Mouse (Mus musculus) embryonic facial prominence, embryonic 15.5 days (tissue): ENCODE measurements at regions not wholly inside any gene's neighbourhood (a gene's known extent, or its start where the extent isn't known, plus 50 kb on each side); places are given as distances from the start of the nearest gene placed in this dataset.

Experiments
- ATAC-seq: fragments of 200-750 bp; cut with Nextera tagmentation; 2 replicates; pipeline ENCODE4 v1.8.0; 2017; ENCODE audit warnings: low read depth, moderate TSS enrichment; ENCODE audit not compliant: insufficient number of reproducible peaks, low FRiP score, low TSS enrichment
- H3K27ac ChIP-seq: fragments of 300-500 bp; sonication (generic); replicated peaks from 2 replicates; pipeline ENCODE4 v1.5.1; 2015; ENCODE audit warnings: mild to moderate bottlenecking, inconsistent platforms
- H3K27me3 ChIP-seq: fragments of 300-500 bp; sonication (generic); 2 replicates; pipeline ENCODE4 v1.6.1; 2015; ENCODE audit warnings: inconsistent platforms
- H3K36me3 ChIP-seq: fragments of 300-500 bp; sonication (generic); 2 replicates; pipeline ENCODE4 v1.6.1; 2015; ENCODE audit warnings: mild to moderate bottlenecking, inconsistent platforms
- H3K4me1 ChIP-seq: fragments of 300-500 bp; sonication (generic); 2 replicates; pipeline ENCODE4 v1.6.1; 2015; ENCODE audit warnings: inconsistent platforms
- H3K4me2 ChIP-seq: fragments of 300-500 bp; sonication (generic); replicated peaks from 2 replicates; pipeline ENCODE4 v1.6.1; 2015; ENCODE audit warnings: mild to moderate bottlenecking, inconsistent platforms
- H3K4me3 ChIP-seq: fragments of 300-500 bp; sonication (generic); replicated peaks from 2 replicates; pipeline ENCODE4 v1.5.1; 2015; ENCODE audit warnings: mild to moderate bottlenecking, inconsistent platforms
- H3K9ac ChIP-seq: fragments of 300-500 bp; sonication (generic); 2 replicates; pipeline ENCODE4 v1.6.1; 2015; ENCODE audit warnings: inconsistent platforms
- H3K9me3 ChIP-seq: fragments of 300-500 bp; sonication (generic); replicated peaks from 2 replicates; pipeline ENCODE4 v1.6.1; 2016; ENCODE audit warnings: inconsistent platforms
- WGBS: fragments of 180-500 bp; shearing (Covaris S2); methylation state at CpG from one replicate; pipeline ENCODE4 v1.1.7; 2015; 5-methylcytosine and 5-hydroxymethylcytosine counted together

DNA sequence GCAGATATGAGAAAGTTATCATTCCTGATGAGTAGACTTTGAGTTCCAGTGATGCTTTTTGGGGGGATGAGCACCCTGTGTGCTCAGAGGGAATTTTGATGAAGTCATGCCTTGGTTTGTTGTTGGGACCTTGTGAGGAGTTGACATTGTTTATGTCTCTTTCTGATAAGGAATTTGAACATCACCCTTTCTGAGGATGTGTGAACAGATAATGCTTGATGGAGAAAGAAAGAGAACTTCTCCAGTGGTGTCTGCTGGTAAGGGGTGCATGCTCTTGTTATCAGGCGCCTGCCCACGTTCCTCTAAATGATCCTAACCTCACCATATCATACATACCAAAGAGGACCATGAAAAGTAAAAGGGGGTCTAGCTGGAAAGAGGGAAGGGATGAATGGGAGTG lies 413.1 kb upstream of the Zfp462 start:
- Histone ChIP-seq H3K36me3 (no peaks in the 10 kb centered on the region), H3K4me2 (no peak overlapping the region), H3K27ac (no peak overlapping the region), H3K4me1 (peaks cover 13% of the 10 kb centered on the region), H3K4me3 (no peak overlapping the region), H3K9me3 (no peaks in the 10 kb centered on the region), H3K9ac (no peak overlapping the region), H3K27me3 (no peaks in the 10 kb centered on the region)
- 98% methylated on average over 2 of the region's 2 CpGs for WGBS
- no peak for ATAC-seq

DNA sequence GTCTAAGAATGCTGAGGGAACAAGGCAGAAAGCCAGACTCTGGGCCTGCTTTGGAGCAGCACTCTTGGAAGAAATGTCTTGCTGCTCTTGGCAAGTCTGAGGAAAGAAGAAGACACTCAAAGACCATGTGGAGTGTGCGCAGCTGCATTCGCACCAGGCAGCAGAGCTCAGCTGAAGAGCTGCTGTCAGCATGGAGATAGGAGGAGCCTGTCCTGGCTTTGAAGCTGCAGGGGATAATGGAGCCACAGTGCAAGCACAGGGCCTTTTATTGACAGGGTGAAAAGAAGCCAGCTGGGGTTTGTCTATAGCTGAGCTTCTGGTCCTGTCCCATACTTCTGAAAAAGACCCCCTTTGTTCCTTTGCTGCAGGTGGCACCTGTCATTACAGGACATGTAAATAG lies 411.0 kb upstream of the Zfp462 start:
- Histone ChIP-seq H3K27ac (no peak overlapping the region), H3K9ac (no peak overlapping the region), H3K36me3 (no peaks in the 10 kb centered on the region), H3K27me3 (no peaks in the 10 kb centered on the region), H3K4me3 (no peak overlapping the region), H3K9me3 (no peaks in the 10 kb centered on the region), H3K4me1 (peaks cover 7% of the 10 kb centered on the region; the same call in 1 of the 2 replicates), H3K4me2 (no peak overlapping the region)
- no peak for ATAC-seq
- WGBS = 27% methylated on average over 2 of the region's 2 CpGs

DNA sequence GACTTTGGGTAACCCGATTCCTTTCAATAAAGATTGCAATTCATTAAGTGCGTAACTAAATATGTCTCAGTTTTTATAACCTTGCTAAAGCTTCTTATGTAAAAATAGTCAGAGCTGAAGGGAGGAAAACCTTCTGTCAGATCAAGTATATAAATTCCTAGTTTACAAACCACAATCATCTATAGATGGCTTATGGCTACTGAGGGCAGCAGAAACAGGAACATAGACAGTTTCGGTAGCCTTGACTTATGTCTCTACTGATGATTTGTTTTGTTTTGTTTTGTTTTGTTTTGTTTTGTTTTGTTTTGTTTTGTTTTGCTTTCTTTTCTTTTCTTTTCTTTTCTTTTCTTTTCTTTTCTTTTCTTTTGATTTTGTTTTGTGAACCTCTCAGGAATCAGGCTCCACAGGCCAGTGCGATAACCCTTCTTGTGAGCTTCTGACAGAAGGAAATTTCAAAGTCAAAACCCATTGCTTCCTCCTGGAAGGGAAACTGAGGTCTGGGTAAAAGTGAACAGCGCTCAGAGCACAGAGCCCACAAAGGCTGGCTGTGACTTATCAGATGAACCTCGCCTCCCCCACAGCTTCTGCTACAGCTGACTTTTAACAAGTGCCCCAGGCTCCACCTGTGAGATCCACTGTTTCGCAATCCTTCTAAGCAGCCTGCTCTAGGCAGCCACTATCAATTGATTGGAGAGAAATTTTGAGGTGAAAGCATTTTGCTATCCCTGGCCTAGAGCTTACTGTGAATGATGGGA lies 391.8 kb upstream of the Zfp462 start:
- 81% methylated on average over 7 of the region's 7 CpGs for WGBS
- H3K9ac ChIP-seq = no peak overlapping the region
- no peaks in the 10 kb centered on the region for H3K27me3 ChIP-seq
- H3K4me2 ChIP-seq = no peak overlapping the region
- no peaks in the 10 kb centered on the region for H3K4me1 ChIP-seq
- no peak for ATAC-seq
- H3K9me3 ChIP-seq = no peaks in the 10 kb centered on the region
- no peak overlapping the region for H3K27ac ChIP-seq
- H3K4me3 ChIP-seq = no peak overlapping the region
- no peaks in the 10 kb centered on the region for H3K36me3 ChIP-seq

DNA sequence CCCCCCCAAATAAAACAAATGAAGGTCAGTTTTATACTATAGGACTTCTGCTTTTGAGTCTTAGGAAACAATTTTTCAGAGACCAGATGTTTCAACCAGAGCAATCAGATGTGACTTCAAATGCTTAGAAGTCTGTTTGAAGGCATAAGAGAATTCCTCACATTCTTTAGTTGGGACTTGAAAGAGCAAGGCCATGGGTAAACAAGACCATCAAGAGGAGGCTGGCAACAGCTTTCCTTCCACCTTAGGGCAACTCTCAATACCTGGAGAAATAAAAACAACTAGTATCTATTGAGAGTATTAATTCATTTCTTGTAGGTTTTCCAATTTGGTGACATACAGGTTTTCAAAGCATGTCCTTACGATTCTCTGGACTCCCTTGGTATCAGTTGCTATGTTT lies 381.8 kb upstream of the Zfp462 start:
- Histone ChIP-seq H3K27ac (no peak overlapping the region), H3K36me3 (no peaks in the 10 kb centered on the region), H3K4me2 (no peak overlapping the region), H3K9ac (no peak overlapping the region), H3K4me3 (no peak overlapping the region), H3K4me1 (no peaks in the 10 kb centered on the region), H3K9me3 (no peaks in the 10 kb centered on the region), H3K27me3 (no peaks in the 10 kb centered on the region)
- ATAC-seq = no peak
- 67% methylated on average over 1 of the region's 1 CpGs for WGBS

DNA sequence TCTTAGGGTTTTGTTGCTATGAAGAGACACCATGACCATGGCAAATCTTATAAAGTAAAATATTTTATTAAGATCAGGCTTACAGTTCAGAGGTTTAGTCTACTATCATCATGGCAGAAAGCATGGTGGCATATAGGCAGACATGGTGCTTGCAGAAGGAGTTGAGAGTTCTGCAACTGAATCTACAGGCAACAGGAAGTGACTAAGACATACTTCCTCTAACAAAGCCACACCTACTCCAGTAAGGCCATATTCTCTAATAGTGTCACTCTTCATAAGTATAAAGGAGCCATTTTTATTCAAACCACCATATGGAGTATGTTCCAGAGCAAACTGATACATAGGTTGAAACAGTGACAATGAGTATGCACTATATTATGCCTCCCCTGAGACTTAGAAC lies 371.7 kb upstream of the Zfp462 start:
- no peak for ATAC-seq
- H3K36me3 ChIP-seq = no peaks in the 10 kb centered on the region
- H3K9ac ChIP-seq = no peak overlapping the region
- H3K4me3 ChIP-seq = no peak overlapping the region
- no peaks in the 10 kb centered on the region for H3K4me1 ChIP-seq
- H3K27me3 ChIP-seq = no peaks in the 10 kb centered on the region
- no peak overlapping the region for H3K27ac ChIP-seq
- H3K9me3 ChIP-seq = no peaks in the 10 kb centered on the region
- no peak overlapping the region for H3K4me2 ChIP-seq

DNA sequence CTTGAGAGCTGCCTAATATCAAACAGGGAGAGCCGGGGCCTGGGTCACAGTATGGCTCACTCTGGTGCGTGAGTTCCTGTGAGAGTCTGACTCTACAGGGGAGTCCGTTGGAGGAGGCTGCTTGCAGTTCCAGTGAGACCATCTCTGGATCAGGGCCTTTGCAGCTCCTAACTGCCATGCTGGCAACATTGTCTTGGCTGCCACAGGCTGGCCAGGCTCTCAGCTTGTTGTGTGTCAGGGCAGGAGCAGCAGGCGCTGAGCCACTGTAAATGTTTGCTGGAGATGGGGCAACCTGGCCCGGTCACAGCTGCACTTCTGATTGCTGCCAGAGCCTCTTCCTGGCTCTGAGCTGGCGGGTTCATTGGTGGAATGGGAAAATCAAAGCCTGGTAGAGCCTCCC lies 357.7 kb upstream of the Zfp462 start:
- no peaks in the 10 kb centered on the region for H3K27me3 ChIP-seq
- 74% methylated on average over 6 of the region's 6 CpGs for WGBS
- no peaks in the 10 kb centered on the region for H3K4me1 ChIP-seq
- no peak for ATAC-seq
- H3K36me3 ChIP-seq = no peaks in the 10 kb centered on the region
- no peaks in the 10 kb centered on the region for H3K9me3 ChIP-seq
- no peak overlapping the region for H3K4me2 ChIP-seq
- no peak overlapping the region for H3K27ac ChIP-seq
- H3K9ac ChIP-seq = no peak overlapping the region
- no peak overlapping the region for H3K4me3 ChIP-seq

DNA sequence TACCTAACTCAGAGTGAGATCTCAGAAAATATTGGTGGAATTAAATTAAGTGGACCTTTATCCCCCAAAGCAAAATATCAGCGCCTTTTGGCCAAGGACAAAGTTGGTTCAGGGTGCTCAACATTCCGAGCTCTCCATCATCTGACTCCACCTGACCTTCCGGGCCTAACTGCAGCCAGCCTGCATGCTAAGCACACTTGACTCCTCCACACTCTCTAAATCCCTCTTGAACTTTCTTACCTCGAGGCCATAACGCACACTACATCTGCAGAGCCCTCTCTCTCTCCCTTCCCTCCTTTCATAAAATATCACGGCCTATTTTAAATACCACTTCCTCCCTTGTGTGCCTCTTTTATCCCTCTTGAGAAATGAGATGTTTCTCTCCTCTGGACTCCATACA lies 356.1 kb upstream of the Zfp462 start:
- no peak for ATAC-seq
- 71% methylated on average over 6 of the region's 6 CpGs for WGBS
- Histone ChIP-seq H3K27ac (no peak overlapping the region), H3K36me3 (no peaks in the 10 kb centered on the region), H3K9me3 (no peaks in the 10 kb centered on the region), H3K4me1 (no peaks in the 10 kb centered on the region), H3K27me3 (no peaks in the 10 kb centered on the region), H3K4me2 (no peak overlapping the region), H3K4me3 (no peak overlapping the region), H3K9ac (no peak overlapping the region)

DNA sequence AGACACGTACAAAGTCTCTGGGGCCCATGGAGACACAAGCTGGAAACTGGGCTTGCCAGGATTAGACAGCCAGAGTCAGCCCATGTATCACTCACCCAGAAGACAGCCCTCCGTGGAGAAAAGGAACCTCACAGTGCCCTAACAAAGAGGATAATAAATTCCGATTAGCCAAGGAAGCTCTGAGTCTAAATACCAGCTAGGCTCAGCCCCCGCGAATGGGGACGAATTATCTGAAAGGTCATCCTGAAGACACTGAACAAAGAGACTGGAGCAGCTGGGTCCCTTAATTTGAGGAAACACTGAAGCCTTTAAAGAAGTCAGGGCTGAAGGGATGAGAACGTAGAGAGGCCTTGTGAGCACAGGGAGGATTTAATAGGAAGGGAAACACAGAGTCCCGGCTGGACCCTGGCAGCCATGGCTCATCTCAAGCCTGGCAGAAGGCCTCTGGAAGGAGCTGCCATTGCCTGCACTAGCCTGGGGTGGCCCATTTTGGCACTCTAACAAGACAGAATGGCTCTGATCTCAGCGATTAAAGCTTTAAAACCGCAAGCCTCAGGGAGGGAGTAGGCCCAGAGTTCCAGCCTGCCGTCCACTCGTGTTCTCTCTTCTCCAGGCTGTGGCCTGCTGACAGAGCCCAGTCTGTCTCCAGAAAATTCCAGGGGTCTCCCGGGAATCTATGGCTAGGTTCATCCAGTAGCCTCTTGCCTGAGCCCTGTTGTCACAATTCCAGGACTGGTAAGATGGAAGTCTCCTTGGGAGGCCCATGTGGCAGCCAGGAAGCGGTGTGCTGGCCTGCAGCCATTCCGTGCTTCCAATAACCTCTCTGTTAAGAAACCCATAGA lies 343.0 kb upstream of the Zfp462 start:
- no peaks in the 10 kb centered on the region for H3K36me3 ChIP-seq
- H3K9ac ChIP-seq = no peak overlapping the region
- no peak overlapping the region for H3K4me3 ChIP-seq
- no peak overlapping the region for H3K4me2 ChIP-seq
- H3K27ac ChIP-seq = no peak overlapping the region
- 0 out of 2 replicates have a peak, but pooled peaks cover 11% of the 10 kb centered on the region for H3K4me1 ChIP-seq
- ATAC-seq = no peak
- 46% methylated on average over 15 of the region's 15 CpGs for WGBS
- no peaks in the 10 kb centered on the region for H3K27me3 ChIP-seq
- no peaks in the 10 kb centered on the region for H3K9me3 ChIP-seq

DNA sequence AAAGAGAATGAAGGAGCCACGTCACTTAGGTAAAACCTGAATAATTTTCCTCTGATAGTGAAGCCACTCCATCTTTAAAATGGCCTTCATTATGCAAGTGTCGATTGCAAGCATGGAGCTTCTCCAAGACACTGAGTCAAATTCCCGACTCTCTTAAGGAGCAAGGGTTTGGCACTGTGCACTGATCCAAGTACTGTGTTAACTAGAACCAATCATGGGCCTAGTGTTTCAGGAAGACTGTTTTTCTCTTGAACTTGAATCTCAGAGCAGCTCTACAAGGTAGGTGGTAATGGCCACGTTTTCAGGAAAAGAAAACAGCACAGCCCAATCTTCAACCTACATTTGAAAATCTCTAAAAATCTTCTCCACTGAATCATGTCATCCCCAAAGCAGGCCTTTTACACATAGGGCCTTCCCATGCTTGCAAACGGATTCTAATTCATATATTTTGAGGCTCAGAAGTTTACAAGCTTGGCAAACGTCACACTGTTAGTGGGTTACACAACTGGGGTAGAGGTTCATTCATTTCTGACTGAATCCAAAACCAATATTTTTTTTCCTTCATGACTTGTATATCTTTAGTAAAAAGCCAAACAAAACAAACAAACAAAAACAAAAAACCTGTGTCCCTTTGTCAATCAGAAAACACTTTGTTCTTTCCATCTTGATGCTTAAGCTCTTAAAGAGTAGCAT lies 342.2 kb upstream of the Zfp462 start:
- Histone ChIP-seq H3K4me2 (no peak overlapping the region), H3K27ac (no peak overlapping the region), H3K9me3 (no peaks in the 10 kb centered on the region), H3K27me3 (no peaks in the 10 kb centered on the region), H3K4me3 (no peak overlapping the region), H3K4me1 (0 out of 2 replicates have a peak, but pooled peaks cover 11% of the 10 kb centered on the region), H3K9ac (no peak overlapping the region), H3K36me3 (no peaks in the 10 kb centered on the region)
- ATAC-seq = no peak
- WGBS = 76% methylated on average over 6 of the region's 6 CpGs

DNA sequence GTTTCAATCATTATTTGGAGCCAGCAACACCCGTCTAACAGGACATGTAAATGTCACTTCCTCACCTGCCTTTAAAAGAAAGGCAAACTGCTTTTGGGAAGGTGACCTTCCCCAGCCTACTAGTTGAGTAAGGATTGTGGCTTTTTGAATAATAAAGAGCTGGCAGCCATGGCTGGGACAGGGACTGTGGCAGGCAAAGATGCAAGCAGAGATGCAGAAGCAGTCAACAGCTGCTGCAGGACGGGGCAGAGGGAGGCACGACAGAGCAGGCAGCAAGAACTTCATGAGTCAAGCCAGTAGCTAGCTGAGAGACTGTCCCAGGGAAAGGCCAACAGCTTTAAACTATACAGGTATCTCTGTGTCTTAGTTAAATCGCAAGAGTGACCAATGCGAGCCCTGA lies 334.7 kb upstream of the Zfp462 start:
- no peak for ATAC-seq
- Histone ChIP-seq H3K4me2 (no peak overlapping the region), H3K9me3 (no peaks in the 10 kb centered on the region), H3K27ac (no peak overlapping the region), H3K9ac (no peak overlapping the region), H3K4me3 (no peak overlapping the region), H3K27me3 (no peaks in the 10 kb centered on the region), H3K36me3 (no peaks in the 10 kb centered on the region), H3K4me1 (no peaks in the 10 kb centered on the region)
- 65% methylated on average over 5 of the region's 5 CpGs for WGBS
